Mouse (Mus musculus) heart, embryonic 13.5 days (tissue): ENCODE measurements around the gene Adgrl2. TPM values are rescaled to one million over a fixed set of nuclear protein-coding genes. Genes with fewer than 3 reads are reported as not detected.

Experiments used
- ATAC-seq: fragments of 200-750 bp; cut with Nextera tagmentation; 2 replicates; pipeline ENCODE4 v1.8.0; 2017; ENCODE audit warnings: moderate TSS enrichment; ENCODE audit not compliant: insufficient number of reproducible peaks, low FRiP score, low TSS enrichment; ENCODE audit errors: extremely low read depth
- H3K27ac ChIP-seq: fragments of 300-500 bp; sonication (generic); replicated peaks from 2 replicates; pipeline ENCODE4 v1.5.1; 2015; ENCODE audit warnings: moderate library complexity, mild to moderate bottlenecking, inconsistent platforms
- H3K27me3 ChIP-seq: fragments of 300-500 bp; sonication (generic); replicated peaks from 2 replicates; pipeline ENCODE4 v1.6.1; 2015; ENCODE audit warnings: mild to moderate bottlenecking, inconsistent platforms
- H3K36me3 ChIP-seq: fragments of 300-500 bp; sonication (generic); 2 replicates; pipeline ENCODE4 v1.6.1; 2015; ENCODE audit warnings: mild to moderate bottlenecking, inconsistent platforms
- H3K4me1 ChIP-seq: fragments of 300-500 bp; sonication (generic); 2 replicates; pipeline ENCODE4 v1.6.1; 2015; ENCODE audit warnings: inconsistent platforms
- H3K4me2 ChIP-seq: fragments of 300-500 bp; sonication (generic); 2 replicates; pipeline ENCODE4 v1.6.1; 2015; ENCODE audit warnings: inconsistent platforms, mild to moderate bottlenecking, moderate library complexity
- H3K4me3 ChIP-seq: fragments of 300-500 bp; sonication (generic); 2 replicates; pipeline ENCODE4 v1.5.1; 2015; ENCODE audit warnings: moderate library complexity, mild to moderate bottlenecking, inconsistent platforms
- H3K9ac ChIP-seq: fragments of 300-500 bp; sonication (generic); 2 replicates; pipeline ENCODE4 v1.6.1; 2015; ENCODE audit warnings: inconsistent platforms, mild to moderate bottlenecking, moderate library complexity
- H3K9me3 ChIP-seq: fragments of 300-500 bp; sonication (generic); 2 replicates; pipeline ENCODE4 v1.6.1; 2016; ENCODE audit warnings: inconsistent platforms
- whole genome bisulfite sequencing: fragments of 180-500 bp; shearing (Covaris S2); methylation state at CpG from one replicate; pipeline ENCODE4 v1.1.7; 2015; ENCODE audit warnings: mixed read lengths; 5-methylcytosine and 5-hydroxymethylcytosine counted together
- polyA plus RNA-seq: library from polyadenylated mRNA; unstranded; fragments of >200 nt; fragmentation: Nextera tagmentation; extraction: Ambion mirVana; gene quantifications from 2 replicates; pipeline ENCODE4 v1.2.1, GENCODE M21; 2015

The Adgrl2 gene
- polyA plus RNA-seq, 1 experiment from 2014 or later: 34.4 TPM

GRCm38 (mm10) chr3:148819323-148820046 is 170.9 kb downstream of the Adgrl2 start:
- WGBS: 85% methylated on average over 33 of the region's 33 CpGs
- no peak for ATAC-seq

GRCm38 (mm10) chr3:148818414-148819105 is 171.8 kb downstream of the Adgrl2 start:
- WGBS: 79% methylated on average over 6 of the region's 6 CpGs
- ATAC-seq: no peak
- no peak overlapping the region for H3K4me3 ChIP-seq
- H3K9ac ChIP-seq: no peak overlapping the region
- H3K27ac ChIP-seq: no peak overlapping the region
- H3K9me3 ChIP-seq: no peaks in the 10 kb centered on the region
- H3K4me2 ChIP-seq: no peak overlapping the region
- peaks cover 87% of the 10 kb centered on the region for H3K36me3 ChIP-seq
- no peaks in the 10 kb centered on the region for H3K4me1 ChIP-seq
- no peaks in the 10 kb centered on the region for H3K27me3 ChIP-seq

More at GRCm38 (mm10) chr3:148819323-148820046, 170.9 kb downstream of the Adgrl2 start:
- Histone ChIP-seq H3K27me3 (no peaks in the 10 kb centered on the region), H3K9ac (no peak overlapping the region), H3K4me2 (no peak overlapping the region), H3K36me3 (peaks cover 96% of the 10 kb centered on the region), H3K9me3 (no peaks in the 10 kb centered on the region), H3K4me1 (no peaks in the 10 kb centered on the region), H3K4me3 (no peak overlapping the region), H3K27ac (no peak overlapping the region)

- no peaks in the 10 kb centered on the region for H3K9me3 ChIP-seq
Measured at GRCm38 (mm10) chr3:148817491-148817890, 172.9 kb downstream of the Adgrl2 start.

DNA sequence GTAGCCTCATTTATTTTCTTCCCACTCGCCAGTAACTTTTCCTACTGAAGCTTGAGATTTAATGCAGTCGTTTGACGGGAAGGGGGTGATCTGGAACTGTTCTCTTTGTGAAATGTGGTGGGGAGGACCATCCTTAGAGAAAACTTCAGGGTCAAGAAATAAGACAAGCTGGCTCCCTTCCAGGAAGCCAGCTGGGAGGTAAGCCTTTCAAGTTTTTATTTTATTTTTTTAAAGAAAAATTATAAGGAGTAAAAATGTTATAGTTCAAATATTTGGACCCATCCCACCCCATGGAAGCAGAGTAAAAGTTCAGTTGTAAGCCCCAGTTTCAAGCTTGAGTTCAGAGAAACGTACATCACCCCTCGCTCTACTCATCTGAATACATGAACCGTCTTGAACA is 177.2 kb downstream of the Adgrl2 start:
- ATAC-seq: no peak
- 65% methylated on average over 6 of the region's 6 CpGs for WGBS
- Histone ChIP-seq H3K9me3 (no peaks in the 10 kb centered on the region), H3K27me3 (no peaks in the 10 kb centered on the region), H3K4me1 (peaks cover 4% of the 10 kb centered on the region; the same call in 1 of the 2 replicates), H3K36me3 (peaks cover 33% of the 10 kb centered on the region), H3K4me3 (no peak overlapping the region), H3K4me2 (no peak overlapping the region), H3K9ac (no peak overlapping the region), H3K27ac (no peak overlapping the region)

More at GRCm38 (mm10) chr3:148817491-148817890, 172.9 kb downstream of the Adgrl2 start:
- ATAC-seq: no peak
- H3K27ac ChIP-seq: no peak overlapping the region
- no peak overlapping the region for H3K4me2 ChIP-seq
- peaks cover 2% of the 10 kb centered on the region; the same call in 1 of the 2 replicates for H3K4me1 ChIP-seq
- H3K9ac ChIP-seq: no peak overlapping the region
- H3K36me3 ChIP-seq: peaks cover 76% of the 10 kb centered on the region
- no peaks in the 10 kb centered on the region for H3K27me3 ChIP-seq
- H3K4me3 ChIP-seq: no peak overlapping the region
- 94% methylated on average over 25 of the region's 25 CpGs for WGBS

GRCm38 (mm10) chr3:148812059-148812458 is 178.3 kb downstream of the Adgrl2 start:
- H3K36me3 ChIP-seq: peaks cover 23% of the 10 kb centered on the region
- no peak overlapping the region for H3K4me3 ChIP-seq
- no peak overlapping the region for H3K4me2 ChIP-seq
- ATAC-seq: no peak
- H3K27me3 ChIP-seq: no peaks in the 10 kb centered on the region
- H3K27ac ChIP-seq: no peak overlapping the region
- H3K9ac ChIP-seq: no peak overlapping the region
- no peaks in the 10 kb centered on the region for H3K9me3 ChIP-seq
- WGBS: 63% methylated on average over 1 of the region's 1 CpGs
- H3K4me1 ChIP-seq: peaks cover 4% of the 10 kb centered on the region; the same call in 1 of the 2 replicates

- Histone ChIP-seq H3K4me3 (no peak overlapping the region), H3K4me2 (no peak overlapping the region), H3K9me3 (no peaks in the 10 kb centered on the region), H3K36me3 (no peaks in the 10 kb centered on the region), H3K9ac (no peak overlapping the region), H3K27me3 (no peaks in the 10 kb centered on the region), H3K4me1 (peaks cover 6% of the 10 kb centered on the region; the same call in 1 of the 2 replicates), H3K27ac (no peak overlapping the region)
- WGBS: 56% methylated on average over 9 of the region's 9 CpGs
- no peak for ATAC-seq
Measured at GRCm38 (mm10) chr3:148806977-148807376, 183.4 kb downstream of the Adgrl2 start.

DNA sequence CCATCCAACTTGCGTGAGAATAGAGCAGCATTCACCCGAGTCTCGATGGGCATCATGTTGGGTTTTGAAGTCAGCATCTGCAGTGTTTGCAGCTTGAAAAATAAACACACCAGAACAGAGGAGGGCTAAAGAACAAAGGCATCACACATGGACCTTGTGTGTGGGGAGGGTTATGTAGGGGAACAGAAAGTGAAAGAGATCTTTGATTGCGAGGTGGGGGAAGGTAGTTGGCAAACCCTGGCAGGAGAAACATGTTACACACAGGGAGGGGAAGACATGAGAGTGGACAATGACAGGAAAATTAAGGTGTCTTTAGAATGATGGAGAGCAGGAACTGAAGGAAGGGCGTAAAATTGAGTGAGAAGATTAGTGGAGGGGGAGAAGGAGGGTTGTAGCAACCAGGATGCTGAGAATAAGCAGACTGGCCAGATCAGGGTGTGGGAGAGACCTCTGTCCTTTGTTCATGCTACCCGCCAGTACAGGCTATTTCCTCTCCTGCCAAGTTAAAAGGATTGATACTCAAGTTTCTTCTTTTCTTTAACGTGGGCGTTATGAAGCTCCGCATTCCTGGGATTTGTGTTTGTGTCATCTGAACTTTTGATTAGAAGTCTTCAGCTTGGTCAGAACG is 197.0 kb downstream of the Adgrl2 start:
- no peaks in the 10 kb centered on the region for H3K27me3 ChIP-seq
- no peaks in the 10 kb centered on the region for H3K9me3 ChIP-seq
- no peak overlapping the region for H3K27ac ChIP-seq
- H3K9ac ChIP-seq: no peak overlapping the region
- WGBS: 69% methylated on average over 10 of the region's 10 CpGs
- no peak overlapping the region for H3K4me2 ChIP-seq
- no peaks in the 10 kb centered on the region for H3K36me3 ChIP-seq
- no peaks in the 10 kb centered on the region for H3K4me1 ChIP-seq
- H3K4me3 ChIP-seq: no peak overlapping the region
- no peak for ATAC-seq

DNA sequence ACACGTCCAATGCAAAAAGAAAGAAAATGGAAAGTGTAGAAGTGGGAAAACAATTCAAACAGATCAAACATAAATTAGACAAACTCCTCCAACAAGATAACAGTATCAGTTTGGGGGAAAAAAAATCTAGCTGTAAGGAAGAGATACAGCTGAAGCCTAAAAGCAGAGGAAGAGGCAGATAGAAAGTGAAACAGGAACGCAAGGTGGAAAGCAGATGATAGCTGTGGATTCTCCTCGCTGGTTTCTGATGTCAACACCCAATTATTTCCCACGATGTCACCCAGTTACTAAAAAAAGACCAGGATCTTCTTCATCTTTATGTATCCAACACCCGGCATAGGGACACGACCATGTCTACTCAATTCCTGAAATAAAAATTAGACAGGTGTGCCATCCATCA is 220.0 kb downstream of the Adgrl2 start:
- no peak overlapping the region for H3K27ac ChIP-seq
- no peaks in the 10 kb centered on the region for H3K4me1 ChIP-seq
- no peaks in the 10 kb centered on the region for H3K36me3 ChIP-seq
- no peak overlapping the region for H3K4me3 ChIP-seq
- no peak for ATAC-seq
- no peaks in the 10 kb centered on the region for H3K27me3 ChIP-seq
- H3K9me3 ChIP-seq: no peaks in the 10 kb centered on the region
- no peak overlapping the region for H3K4me2 ChIP-seq
- 56% methylated on average over 6 of the region's 6 CpGs for WGBS
- no peak overlapping the region for H3K9ac ChIP-seq
